Mouse (Mus musculus): ENCODE data around the gene Dnajb5.

Dnajb5 gene

GRCm38 (mm10) chr4:42915966-42916365, 33.6 kb upstream of the Dnajb5 start:
- Histone ChIP-seq H3K36me3 (ENCODE audit: insufficient read depth, low read length) (no peaks in the 10 kb centered on the region), H3K4me3 (replicated peaks; ENCODE audit: low read length) (no peak overlapping the region), H3K9me3 (ENCODE audit: low read length) (no peaks in the 10 kb centered on the region), H3K27me3 (ENCODE audit: insufficient read depth, low read length) (peaks cover 67% of the 10 kb centered on the region), H3K4me1 (replicated peaks; ENCODE audit: low read depth, low read length) (peaks cover 4% of the 10 kb centered on the region)
- no peak for TF ChIP-seq POU5F1 (IDR thresholded peaks at IDR 0.05; ENCODE audit: borderline replicate concordance, low read length)
- TF ChIP-seq NANOG (IDR thresholded peaks at IDR 0.05; ENCODE audit: borderline replicate concordance, low read length): no peak
- no peak for TF ChIP-seq CTCF (conservative IDR thresholded peaks at IDR 0.05; ENCODE audit: low read length)

- TF ChIP-seq CTCF (conservative IDR thresholded peaks at IDR 0.05; ENCODE audit: low read length) (no peak), POU5F1 (IDR thresholded peaks at IDR 0.05; ENCODE audit: borderline replicate concordance, low read length) (no peak), NANOG (IDR thresholded peaks at IDR 0.05; ENCODE audit: borderline replicate concordance, low read length) (no peak)
- Histone ChIP-seq H3K9me3 (ENCODE audit: low read length) (no peaks in the 10 kb centered on the region), H3K27me3 (ENCODE audit: insufficient read depth, low read length) (peaks cover 67% of the 10 kb centered on the region), H3K4me1 (replicated peaks; ENCODE audit: low read depth, low read length) (peaks cover 4% of the 10 kb centered on the region), H3K36me3 (ENCODE audit: insufficient read depth, low read length) (no peaks in the 10 kb centered on the region), H3K4me3 (replicated peaks; ENCODE audit: low read length) (peak within 1 kb of the TSS; percentile 82)
Measured at GRCm38 (mm10) chr4:42916617-42917401, 32.8 kb upstream of the Dnajb5 start, which contains the start of gene Phf24. Gene Phf24, plus strand, starts transcription at chr4:42916660.

- Histone ChIP-seq H3K36me3 (ENCODE audit: insufficient read depth, low read length) (no peaks in the 10 kb centered on the region), H3K9me3 (ENCODE audit: low read length) (no peaks in the 10 kb centered on the region), H3K4me3 (replicated peaks; ENCODE audit: low read length) (peak overlapping the region; percentile 82), H3K27me3 (ENCODE audit: insufficient read depth, low read length) (peaks cover 66% of the 10 kb centered on the region), H3K4me1 (replicated peaks; ENCODE audit: low read depth, low read length) (peaks cover 4% of the 10 kb centered on the region)
- TF ChIP-seq CTCF (conservative IDR thresholded peaks at IDR 0.05; ENCODE audit: low read length) (no peak), POU5F1 (IDR thresholded peaks at IDR 0.05; ENCODE audit: borderline replicate concordance, low read length) (no peak), NANOG (IDR thresholded peaks at IDR 0.05; ENCODE audit: borderline replicate concordance, low read length) (no peak)
Measured at GRCm38 (mm10) chr4:42917402-42917774, 32.2 kb upstream of the Dnajb5 start.

GRCm38 (mm10) chr4:42920726-42921125, 28.9 kb upstream of the Dnajb5 start:
- H3K4me1 ChIP-seq (replicated peaks; ENCODE audit: low read depth, low read length): peaks cover 4% of the 10 kb centered on the region
- H3K27me3 ChIP-seq (ENCODE audit: insufficient read depth, low read length): peaks cover 58% of the 10 kb centered on the region
- H3K36me3 ChIP-seq (ENCODE audit: insufficient read depth, low read length): no peaks in the 10 kb centered on the region
- TF ChIP-seq POU5F1 (IDR thresholded peaks at IDR 0.05; ENCODE audit: borderline replicate concordance, low read length) (no peak), NANOG (IDR thresholded peaks at IDR 0.05; ENCODE audit: borderline replicate concordance, low read length) (no peak), CTCF (conservative IDR thresholded peaks at IDR 0.05; ENCODE audit: low read length) (no peak)
- no peak overlapping the region for H3K4me3 ChIP-seq (replicated peaks; ENCODE audit: low read length)
- no peaks in the 10 kb centered on the region for H3K9me3 ChIP-seq (ENCODE audit: low read length)

- Histone ChIP-seq H3K4me3 (replicated peaks; ENCODE audit: low read length) (no peak overlapping the region), H3K4me1 (replicated peaks; ENCODE audit: low read depth, low read length) (peaks cover 2% of the 10 kb centered on the region), H3K9me3 (ENCODE audit: low read length) (no peaks in the 10 kb centered on the region), H3K36me3 (ENCODE audit: insufficient read depth, low read length) (no peaks in the 10 kb centered on the region), H3K27me3 (ENCODE audit: insufficient read depth, low read length) (peaks cover 51% of the 10 kb centered on the region)
- no peak for TF ChIP-seq POU5F1 (IDR thresholded peaks at IDR 0.05; ENCODE audit: borderline replicate concordance, low read length)
Measured at GRCm38 (mm10) chr4:42921536-42921935, 28.1 kb upstream of the Dnajb5 start.

- H3K4me1 ChIP-seq (replicated peaks; ENCODE audit: low read depth, low read length): no peaks in the 10 kb centered on the region; the same call in 1 of the 2 replicates
- no peaks in the 10 kb centered on the region for H3K9me3 ChIP-seq (ENCODE audit: low read length)
- no peak overlapping the region for H3K4me3 ChIP-seq (replicated peaks; ENCODE audit: low read length)
- H3K36me3 ChIP-seq (ENCODE audit: insufficient read depth, low read length): no peaks in the 10 kb centered on the region
- H3K27me3 ChIP-seq (ENCODE audit: insufficient read depth, low read length): peaks cover 48% of the 10 kb centered on the region
- no peak for TF ChIP-seq CTCF (conservative IDR thresholded peaks at IDR 0.05; ENCODE audit: low read length)
- no peak for TF ChIP-seq POU5F1 (IDR thresholded peaks at IDR 0.05; ENCODE audit: borderline replicate concordance, low read length)
- no peak for TF ChIP-seq NANOG (IDR thresholded peaks at IDR 0.05; ENCODE audit: borderline replicate concordance, low read length)
Measured at GRCm38 (mm10) chr4:42922056-42922455, 27.6 kb upstream of the Dnajb5 start.

- no peaks in the 10 kb centered on the region for H3K36me3 ChIP-seq (ENCODE audit: insufficient read depth, low read length)
- H3K4me3 ChIP-seq (replicated peaks; ENCODE audit: low read length): no peak overlapping the region
- no peaks in the 10 kb centered on the region; the same call in 1 of the 2 replicates for H3K4me1 ChIP-seq (replicated peaks; ENCODE audit: low read depth, low read length)
- H3K27me3 ChIP-seq (ENCODE audit: insufficient read depth, low read length): peaks cover 45% of the 10 kb centered on the region
- no peaks in the 10 kb centered on the region for H3K9me3 ChIP-seq (ENCODE audit: low read length)
- TF ChIP-seq NANOG (IDR thresholded peaks at IDR 0.05; ENCODE audit: borderline replicate concordance, low read length): no peak
- TF ChIP-seq POU5F1 (IDR thresholded peaks at IDR 0.05; ENCODE audit: borderline replicate concordance, low read length): no peak
- TF ChIP-seq CTCF (conservative IDR thresholded peaks at IDR 0.05; ENCODE audit: low read length): no peak
Measured at GRCm38 (mm10) chr4:42922461-42922860, 27.2 kb upstream of the Dnajb5 start.

GRCm38 (mm10) chr4:42924095-42924710, 25.4 kb upstream of the Dnajb5 start:
- no peak for TF ChIP-seq POU5F1 (IDR thresholded peaks at IDR 0.05; ENCODE audit: borderline replicate concordance, low read length)
- TF ChIP-seq NANOG (IDR thresholded peaks at IDR 0.05; ENCODE audit: borderline replicate concordance, low read length): no peak
- H3K9me3 ChIP-seq (ENCODE audit: low read length): no peaks in the 10 kb centered on the region
- no peaks in the 10 kb centered on the region for H3K36me3 ChIP-seq (ENCODE audit: insufficient read depth, low read length)
- no peaks in the 10 kb centered on the region for H3K4me1 ChIP-seq (replicated peaks; ENCODE audit: low read depth, low read length)
- peaks cover 28% of the 10 kb centered on the region for H3K27me3 ChIP-seq (ENCODE audit: insufficient read depth, low read length)
- no peak overlapping the region for H3K4me3 ChIP-seq (replicated peaks; ENCODE audit: low read length)

Data from E14TG2a.4 (cell line).